Mouse (Mus musculus): ENCODE measurements around the gene Rnf220.

Rnf220 gene

GRCm38 (mm10) chr4:117379803-117380557 lies 116.9 kb downstream of the Rnf220 start:
- DNase-seq (ENCODE audit: low spot score) = no peak

- DNase-seq (ENCODE audit: low spot score) = no peak
Measured at GRCm38 (mm10) chr4:117374078-117374540, 122.7 kb downstream of the Rnf220 start.

GRCm38 (mm10) chr4:117373324-117374077 lies 123.4 kb downstream of the Rnf220 start:
- no peak for DNase-seq (ENCODE audit: low spot score)

GRCm38 (mm10) chr4:117371896-117372295 lies 125.0 kb downstream of the Rnf220 start:
- no peak for DNase-seq (ENCODE audit: low spot score)

GRCm38 (mm10) chr4:117370354-117370753 lies 126.5 kb downstream of the Rnf220 start:
- DNase-seq (ENCODE audit: low spot score) = no peak

- DNase-seq (ENCODE audit: low spot score) = no peak
Measured at GRCm38 (mm10) chr4:117369571-117369970, 127.3 kb downstream of the Rnf220 start.

- no peak for DNase-seq (ENCODE audit: low spot score)
Measured at GRCm38 (mm10) chr4:117367365-117367764, 129.5 kb downstream of the Rnf220 start.

GRCm38 (mm10) chr4:117362085-117362484 lies 134.8 kb downstream of the Rnf220 start:
- no peak for DNase-seq (ENCODE audit: low spot score)

- no peak for DNase-seq (ENCODE audit: low spot score)
Measured at GRCm38 (mm10) chr4:117361558-117361873, 135.3 kb downstream of the Rnf220 start.

GRCm38 (mm10) chr4:117360713-117361557 lies 135.9 kb downstream of the Rnf220 start:
- no peak for DNase-seq (ENCODE audit: low spot score)

GRCm38 (mm10) chr4:117359803-117360382 lies 137.0 kb downstream of the Rnf220 start:
- DNase-seq (ENCODE audit: low spot score) = no peak

GRCm38 (mm10) chr4:117357917-117358316 lies 138.9 kb downstream of the Rnf220 start:
- no peak for DNase-seq (ENCODE audit: low spot score)

GRCm38 (mm10) chr4:117357104-117357503 lies 139.7 kb downstream of the Rnf220 start:
- DNase-seq (ENCODE audit: low spot score) = no peak

- DNase-seq (ENCODE audit: low spot score) = no peak
Measured at GRCm38 (mm10) chr4:117356223-117356622, 140.6 kb downstream of the Rnf220 start.

- DNase-seq (ENCODE audit: low spot score) = no peak
Measured at GRCm38 (mm10) chr4:117354651-117355050, 142.2 kb downstream of the Rnf220 start.

GRCm38 (mm10) chr4:117352957-117353356 lies 143.9 kb downstream of the Rnf220 start:
- no peak for DNase-seq (ENCODE audit: low spot score)

GRCm38 (mm10) chr4:117352071-117352470 lies 144.8 kb downstream of the Rnf220 start:
- DNase-seq (ENCODE audit: low spot score) = no peak

- no peak for DNase-seq (ENCODE audit: low spot score)
Measured at GRCm38 (mm10) chr4:117350139-117350693, 146.6 kb downstream of the Rnf220 start.

- no peak for DNase-seq (ENCODE audit: low spot score)
Measured at GRCm38 (mm10) chr4:117349327-117349726, 147.5 kb downstream of the Rnf220 start.

GRCm38 (mm10) chr4:117346025-117346424 lies 150.8 kb downstream of the Rnf220 start:
- DNase-seq (ENCODE audit: low spot score) = peak; percentile 40

- no peak for DNase-seq (ENCODE audit: low spot score)
Measured at GRCm38 (mm10) chr4:117343385-117343784, 153.5 kb downstream of the Rnf220 start.

GRCm38 (mm10) chr4:117342751-117343150 lies 154.1 kb downstream of the Rnf220 start:
- DNase-seq (ENCODE audit: low spot score) = no peak

Data from T-cell, adult 2 months (primary cell).